Mouse (Mus musculus) B cell, adult 67 days (primary cell): Measurements from ENCODE around the gene Gm21083. TPM values are rescaled to one million over a fixed set of nuclear protein-coding genes. Genes with fewer than 3 reads are reported as not detected.

Source experiments
- total RNA-seq, 2 experiments: library from RNA; stranded (reverse); gene quantifications; 4 replicates each; pipeline ENCODE4 v1.2.4; 2023

The Gm21083 gene
- not detected for total RNA-seq

DNA sequence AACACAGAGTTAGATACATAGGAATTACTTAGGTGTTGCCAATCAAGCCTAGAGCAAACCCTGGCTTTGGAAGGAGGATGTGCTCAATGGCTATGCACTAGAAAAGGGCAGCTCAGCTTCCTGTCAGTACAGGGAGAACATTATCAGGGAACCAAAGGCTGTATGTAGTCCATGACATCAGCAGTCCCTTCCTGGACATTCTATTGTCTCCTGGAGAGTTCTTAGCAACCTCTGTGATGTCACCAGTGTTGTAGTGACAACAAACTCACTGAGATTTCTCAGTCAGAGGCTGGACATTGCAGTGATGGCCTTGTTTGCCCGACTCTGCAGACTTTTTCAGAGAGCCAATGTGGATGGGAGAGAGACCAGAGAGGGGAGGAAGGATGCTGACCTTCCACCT, at the start of gene Gm21083:
TSS of gene Gm21083 (plus strand) at position 301 of the 400 bp plus-strand sequence.

DNA sequence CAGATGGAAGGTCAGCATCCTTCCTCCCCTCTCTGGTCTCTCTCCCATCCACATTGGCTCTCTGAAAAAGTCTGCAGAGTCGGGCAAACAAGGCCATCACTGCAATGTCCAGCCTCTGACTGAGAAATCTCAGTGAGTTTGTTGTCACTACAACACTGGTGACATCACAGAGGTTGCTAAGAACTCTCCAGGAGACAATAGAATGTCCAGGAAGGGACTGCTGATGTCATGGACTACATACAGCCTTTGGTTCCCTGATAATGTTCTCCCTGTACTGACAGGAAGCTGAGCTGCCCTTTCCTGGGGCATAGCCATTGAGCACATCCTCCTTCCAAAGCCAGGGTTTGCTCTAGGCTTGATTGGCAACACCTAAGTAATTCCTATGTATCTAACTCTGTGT, 48.0 kb upstream of the Gm21083 start, which contains the start of gene Gm21190:
TSS of gene Gm21190 (minus strand) at position 101 of the 400 bp plus-strand sequence.

DNA sequence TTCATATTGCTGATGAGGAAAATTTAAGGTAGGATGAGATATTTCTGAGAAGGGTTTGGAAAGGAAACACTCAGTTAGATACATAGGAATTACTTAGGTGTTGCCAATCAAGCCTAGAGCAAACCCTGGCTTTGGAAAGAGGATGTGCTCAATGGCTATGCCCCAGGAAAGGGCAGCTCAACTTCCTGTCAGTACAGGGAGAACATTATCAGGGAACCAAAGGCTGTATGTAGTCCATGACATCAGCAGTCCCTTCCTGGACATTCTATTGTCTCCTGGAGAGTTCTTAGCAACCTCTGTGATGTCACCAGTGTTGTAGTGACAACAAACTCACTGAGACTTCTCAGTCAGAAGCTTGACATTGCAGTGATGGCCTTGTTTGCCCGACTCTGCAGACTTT, 41.6 kb downstream of the Gm21083 start, which contains the start of gene Speer4d:
TSS of gene Speer4d (plus strand) at position 301 of the 400 bp plus-strand sequence.

Other genes starting within 250 kb of the Gm21083 start
- gene Gm21149, start 100.8 kb upstream of the Gm21083 start, total RNA-seq = not detected
- gene Gm21190, start 48.1 kb upstream of the Gm21083 start, total RNA-seq = not detected
- gene Speer4d, start 41.7 kb downstream of the Gm21083 start, total RNA-seq = not detected
- gene 4930572O03Rik, start 79.7 kb downstream of the Gm21083 start, total RNA-seq = not detected
- gene Speer4c, start 136.9 kb downstream of the Gm21083 start, total RNA-seq = not detected